8 mouse cellular contexts compared by ENCODE assay signal in the genomic region with DNA sequence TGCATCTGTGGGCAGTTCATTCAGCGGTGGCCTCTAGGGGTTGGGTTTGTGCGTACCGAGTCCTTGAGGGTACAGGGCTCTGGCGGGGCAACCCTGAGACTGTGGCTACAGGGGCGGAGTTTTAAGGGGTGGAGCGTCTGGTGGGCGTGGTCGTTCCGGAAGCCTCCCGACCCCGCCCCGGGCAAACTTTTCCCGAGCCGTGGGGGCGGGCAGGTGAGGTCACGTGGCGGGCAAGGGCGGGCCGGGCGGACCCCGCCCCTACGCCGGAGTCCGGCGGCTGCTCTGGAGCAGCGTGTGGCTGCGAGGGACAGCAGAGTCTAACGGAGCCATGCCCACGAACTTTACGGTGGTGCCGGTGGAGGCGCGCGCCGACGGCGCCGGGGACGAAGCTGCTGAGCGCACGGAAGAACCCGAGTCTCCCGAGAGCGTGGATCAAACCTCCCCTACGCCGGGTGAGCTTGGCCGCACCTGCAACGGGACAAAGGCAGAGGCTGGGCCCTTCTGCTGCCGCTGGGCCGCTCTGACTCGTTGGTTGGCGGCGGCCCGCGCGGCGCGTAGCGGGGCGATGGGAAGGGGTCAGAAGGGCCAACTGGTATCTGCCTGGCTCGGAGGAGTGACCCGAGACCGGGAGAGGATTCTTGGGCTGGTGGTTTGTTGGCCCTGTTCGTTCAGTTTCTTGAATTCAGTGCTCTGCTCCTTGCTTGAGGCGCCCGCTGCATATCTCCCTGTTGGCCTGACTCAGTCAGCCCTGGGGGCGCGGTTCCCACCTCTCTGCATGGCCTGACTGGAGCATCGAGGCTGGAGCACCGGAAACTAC. TPM values are rescaled to one million over a fixed set of nuclear protein-coding genes. Genes with fewer than 3 reads are reported as not detected.
DNase-seq lines count a peak whose midpoint lies in the region; ATAC-seq and TF ChIP-seq lines count a peak whose summit lies in the region.

No protein-coding gene starts in this region.

- no peaks in the 10 kb centered on the region for H3K9me3 ChIP-seq in intestine, embryonic 14.5 days (ENCODE audit: control insufficient read depth, low read length)
- H3K9me3 ChIP-seq in limb, embryonic 13.5 days: no peaks in the 10 kb centered on the region
- no peaks in the 10 kb centered on the region for H3K9me3 ChIP-seq in midbrain, embryonic 14.5 days (ENCODE audit: control insufficient read depth, low read length)

- H3K27ac ChIP-seq in intestine, embryonic 14.5 days (ENCODE audit: low read depth): peak overlapping the region; percentile 75
- H3K27ac ChIP-seq in limb, embryonic 13.5 days: peak overlapping the region; percentile 61; the same call in 1 of the 2 replicates
- H3K27ac ChIP-seq in midbrain, embryonic 14.5 days (replicated peaks; ENCODE audit: low read depth, low read length): 0 out of 2 replicates have a peak overlapping the region, but pooled peaks have one; percentile 0
- H3K27ac ChIP-seq in spleen, adult 2 months (ENCODE audit: insufficient read depth, low read length): peak overlapping the region; percentile 18; the same call in 1 of the 2 replicates

- peak; percentile 7 for DNase-seq in cerebellum, adult 9-11 months
- no peak for DNase-seq in cerebellum, adult 11-12 months
- DNase-seq in embryo, embryonic 11 days: peak; percentile 96
- peak; percentile 73 to 82 for DNase-seq in gastrocnemius, postnatal 36 days
- DNase-seq in intestine, embryonic 14.5 days (ENCODE audit: low spot score): peak; percentile 93
- peak; percentile 80 for DNase-seq in midbrain, embryonic 14.5 days
- peak; percentile 64 to 86 for DNase-seq in spleen, adult 2 months (ENCODE audit: low read depth in 1 of 2, low spot score in 2 of 2)

- no peak for TF ChIP-seq CTCF in spleen, adult 2 months (IDR thresholded peaks at IDR 0.05; ENCODE audit: extremely low read depth, insufficient read depth, insufficient read length, insufficient replicate concordance)

- ATAC-seq in intestine, embryonic 14.5 days (replicated peaks; ENCODE audit: low FRiP score, low TSS enrichment, low read depth): peak; percentile 94
- peak; percentile 94 for ATAC-seq in limb, embryonic 13.5 days (ENCODE audit: low FRiP score, low read depth)
- ATAC-seq in midbrain, embryonic 14.5 days (ENCODE audit: low FRiP score, low TSS enrichment): peak; percentile 77

- H3K9ac ChIP-seq in intestine, embryonic 14.5 days (ENCODE audit: low read length): peak overlapping the region; percentile 84
- peak overlapping the region; percentile 87 for H3K9ac ChIP-seq in limb, embryonic 13.5 days
- peak overlapping the region; percentile 63 for H3K9ac ChIP-seq in midbrain, embryonic 14.5 days (replicated peaks; ENCODE audit: low read length)

- H3K4me2 ChIP-seq in intestine, embryonic 14.5 days (ENCODE audit: low read length): peak overlapping the region; percentile 90
- H3K4me2 ChIP-seq in limb, embryonic 13.5 days (replicated peaks): peak overlapping the region; percentile 92
- peak overlapping the region; percentile 94 for H3K4me2 ChIP-seq in midbrain, embryonic 14.5 days (ENCODE audit: low read length)

- peaks cover 3% of the 10 kb centered on the region; the same call in 1 of the 2 replicates for H3K36me3 ChIP-seq in intestine, embryonic 14.5 days (ENCODE audit: control insufficient read depth, insufficient read depth, low read length)
- peaks cover 6% of the 10 kb centered on the region for H3K36me3 ChIP-seq in limb, embryonic 13.5 days
- no peaks in the 10 kb centered on the region for H3K36me3 ChIP-seq in midbrain, embryonic 14.5 days (ENCODE audit: control insufficient read depth, insufficient read depth, low read length)
- no peaks in the 10 kb centered on the region for H3K36me3 ChIP-seq in spleen, adult 2 months (ENCODE audit: control insufficient read depth, insufficient read depth, low read length)

- H3K27me3 ChIP-seq in intestine, embryonic 14.5 days (replicated peaks; ENCODE audit: control insufficient read depth, insufficient read depth, low read length): no peaks in the 10 kb centered on the region
- H3K27me3 ChIP-seq in limb, embryonic 13.5 days: no peaks in the 10 kb centered on the region
- H3K27me3 ChIP-seq in midbrain, embryonic 14.5 days (ENCODE audit: control insufficient read depth, insufficient read depth, low read length): no peaks in the 10 kb centered on the region
- no peaks in the 10 kb centered on the region for H3K27me3 ChIP-seq in spleen, adult 2 months (ENCODE audit: control insufficient read depth, insufficient read depth, low read length)

- H3K4me1 ChIP-seq in intestine, embryonic 14.5 days (replicated peaks; ENCODE audit: control insufficient read depth, insufficient read depth, low read length): peaks cover 29% of the 10 kb centered on the region
- H3K4me1 ChIP-seq in limb, embryonic 13.5 days: peaks cover 42% of the 10 kb centered on the region
- H3K4me1 ChIP-seq in midbrain, embryonic 14.5 days (ENCODE audit: control insufficient read depth, insufficient read depth, low read length): peaks cover 21% of the 10 kb centered on the region
- H3K4me1 ChIP-seq in spleen, adult 2 months (ENCODE audit: control insufficient read depth, insufficient read depth, insufficient read length): peaks cover 10% of the 10 kb centered on the region; the same call in 1 of the 2 replicates

- peak overlapping the region; percentile 82 for H3K4me3 ChIP-seq in intestine, embryonic 14.5 days (ENCODE audit: low read depth, low read length)
- peak overlapping the region; percentile 82 for H3K4me3 ChIP-seq in limb, embryonic 13.5 days
- H3K4me3 ChIP-seq in midbrain, embryonic 14.5 days (replicated peaks; ENCODE audit: low read depth, low read length): peak overlapping the region; percentile 53
- H3K4me3 ChIP-seq in spleen, adult 2 months (ENCODE audit: extremely low read depth, insufficient read depth, insufficient read length): peak overlapping the region; percentile 66

- intact Hi-C loops in gastrocnemius, postnatal 36 days (cut with DNase I): no loop called here

- WGBS in intestine, embryonic 14.5 days: under 1% methylated on average over 66 of the region's 70 CpGs
- under 1% methylated on average over 67 of the region's 70 CpGs for WGBS in limb, embryonic 13.5 days
- under 1% methylated on average over 70 of the region's 70 CpGs for WGBS in midbrain, embryonic 14.5 days
- WGBS in spleen, adult 2 months: under 1% methylated on average over 70 of the region's 70 CpGs

- TF ChIP-seq POLR2A in spleen, adult 2 months (IDR thresholded peaks at IDR 0.05; ENCODE audit: low read depth, low read length): no peak

RNA-seq across cellular contexts. Expression of a gene that starts 30.8 kb away (rescaled TPM):
- total RNA-seq in gastrocnemius, postnatal 36 days (2021): 1 to 10 TPM; 4.3 to 5.5 TPM
- polyA plus RNA-seq in intestine, embryonic 14.5 days (2014; fragmentation: Nextera tagmentation; extraction: Ambion mirVana): 32.8 and 33.1 TPM in 2 replicates
- polyA plus RNA-seq in limb, embryonic 13.5 days (2015; fragmentation: Nextera tagmentation; extraction: Ambion mirVana): 25.6 and 28.2 TPM in 2 replicates
- polyA plus RNA-seq in midbrain, embryonic 14.5 days (2014; fragmentation: Nextera tagmentation; extraction: Ambion mirVana): 7.0 and 12.6 TPM in 2 replicates
- 56.2 and 60.2 TPM in 2 replicates for polyA plus RNA-seq in spleen, adult 2 months (2012; rRNA removed)

RNA-seq across cellular contexts. Expression of a gene that starts 59.0 kb away (rescaled TPM):
- not detected for total RNA-seq in gastrocnemius, postnatal 36 days (2021)
- polyA plus RNA-seq in intestine, embryonic 14.5 days (2014; fragmentation: Nextera tagmentation; extraction: Ambion mirVana): 0.13 and 0.28 TPM in 2 replicates
- polyA plus RNA-seq in limb, embryonic 13.5 days (2015; fragmentation: Nextera tagmentation; extraction: Ambion mirVana): 0.04 and 0.05 TPM in 2 replicates
- polyA plus RNA-seq in midbrain, embryonic 14.5 days (2014; fragmentation: Nextera tagmentation; extraction: Ambion mirVana): 0.18 and 0.19 TPM in 2 replicates
- 0.28 and 0.44 TPM in 2 replicates for polyA plus RNA-seq in spleen, adult 2 months (2012; rRNA removed)

Comparison
In these comparisons a context has a peak if more than half of its experiments do, and no peak if none do; other contexts are left out.
1. H3K27ac ChIP-seq: peak in every context shown above with its lines; median percentile 75 in intestine, embryonic 14.5 days; 61 in limb, embryonic 13.5 days; 18 in spleen, adult 2 months; 0 in midbrain, embryonic 14.5 days.